Mouse (Mus musculus) hindbrain, embryonic 12.5 days (tissue): ENCODE results near the gene Ttll11. TPM values are rescaled to one million over a fixed set of nuclear protein-coding genes. Genes with fewer than 3 reads are reported as not detected.

Experiments
- ATAC-seq: fragments of 200-750 bp; cut with Nextera tagmentation; 2 replicates; pipeline ENCODE4 v1.8.0; 2017; ENCODE audit warnings: moderate TSS enrichment; ENCODE audit not compliant: low FRiP score
- H3K27ac ChIP-seq: fragments of 300-500 bp; sonication (generic); 2 replicates; pipeline ENCODE4 v1.5.1; 2016; ENCODE audit warnings: mild to moderate bottlenecking
- H3K27me3 ChIP-seq: fragments of 300-500 bp; sonication (generic); 2 replicates; pipeline ENCODE4 v1.6.1; 2016; ENCODE audit warnings: mild to moderate bottlenecking
- H3K36me3 ChIP-seq: fragments of 300-500 bp; sonication (generic); 2 replicates; pipeline ENCODE4 v1.6.1; 2016; ENCODE audit warnings: mild to moderate bottlenecking
- H3K4me1 ChIP-seq: fragments of 300-500 bp; sonication (generic); 2 replicates; pipeline ENCODE4 v1.6.1; 2016
- H3K4me2 ChIP-seq: fragments of 300-500 bp; sonication (generic); replicated peaks from 2 replicates; pipeline ENCODE4 v1.6.1; 2016; ENCODE audit warnings: mild to moderate bottlenecking
- H3K4me3 ChIP-seq: fragments of 300-500 bp; sonication (generic); 2 replicates; pipeline ENCODE4 v1.5.1; 2016; ENCODE audit warnings: mild to moderate bottlenecking
- H3K9ac ChIP-seq: fragments of 300-500 bp; sonication (generic); 2 replicates; pipeline ENCODE4 v1.6.1; 2016; ENCODE audit warnings: mild to moderate bottlenecking, moderate library complexity
- H3K9me3 ChIP-seq: fragments of 300-500 bp; sonication (generic); replicated peaks from 2 replicates; pipeline ENCODE4 v1.6.1; 2016; ENCODE audit warnings: mild to moderate bottlenecking
- WGBS: fragments of 180-500 bp; shearing (Covaris S2); methylation state at CpG from one replicate; pipeline ENCODE4 v1.1.7; 2016; 5-methylcytosine and 5-hydroxymethylcytosine counted together
- polyA plus RNA-seq: library from polyadenylated mRNA; unstranded; fragments of >200 nt; fragmentation: Nextera tagmentation; extraction: Ambion mirVana; gene quantifications from 2 replicates; pipeline ENCODE4 v1.2.1, GENCODE M21; 2016

Gene Ttll11
- polyA plus RNA-seq, 1 experiment from 2014 or later, result 4.6 TPM

DNA sequence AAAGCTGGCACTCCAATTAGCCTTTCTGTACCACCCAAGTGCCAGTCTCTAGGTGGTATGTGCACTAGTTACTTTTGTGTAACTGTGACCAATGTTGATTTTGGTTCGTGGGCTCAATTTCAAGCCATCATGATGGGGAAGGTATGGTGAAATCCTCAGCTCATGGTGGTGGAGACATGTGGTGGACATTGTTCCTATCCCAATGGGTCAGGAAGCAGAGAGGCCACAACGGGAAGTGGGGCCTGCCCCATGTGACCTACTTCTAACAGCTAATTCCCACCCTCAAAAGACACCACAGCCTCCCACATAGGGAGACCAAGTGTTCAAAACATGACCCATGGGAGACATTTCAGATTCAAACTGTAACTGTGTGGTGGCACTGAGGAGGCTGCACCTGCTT, 17.0 kb upstream of the Ttll11 start:
- no peak overlapping the region for H3K4me2 ChIP-seq
- H3K4me3 ChIP-seq, result no peak overlapping the region
- 71% methylated on average over 2 of the region's 2 CpGs for WGBS
- no peaks in the 10 kb centered on the region for H3K4me1 ChIP-seq
- peaks cover 7% of the 10 kb centered on the region; the same call in 1 of the 2 replicates for H3K27me3 ChIP-seq
- no peaks in the 10 kb centered on the region for H3K9me3 ChIP-seq
- no peaks in the 10 kb centered on the region for H3K36me3 ChIP-seq
- ATAC-seq, result no peak
- no peak overlapping the region for H3K9ac ChIP-seq
- no peak overlapping the region for H3K27ac ChIP-seq

DNA sequence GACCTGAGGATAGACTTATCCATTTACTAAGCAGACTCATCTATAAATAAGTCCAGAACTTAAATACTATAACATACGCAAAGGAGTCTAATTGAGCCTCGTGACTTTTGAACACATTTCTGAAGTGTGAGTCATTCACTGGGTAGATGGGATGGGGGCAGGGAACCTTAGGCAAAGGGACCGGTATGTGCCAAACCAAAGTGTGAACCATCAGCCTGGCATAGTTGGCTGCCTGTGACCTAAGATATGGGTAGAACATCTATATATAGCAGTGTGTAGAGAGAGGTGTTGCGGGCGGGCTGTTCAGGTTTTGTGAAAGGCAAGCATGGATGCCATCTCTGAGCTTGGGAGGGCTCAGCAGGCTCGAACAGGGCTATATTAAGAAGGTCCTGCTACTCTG, 14.6 kb upstream of the Ttll11 start:
- 85% methylated on average over 6 of the region's 6 CpGs for WGBS
- H3K4me2 ChIP-seq, result no peak overlapping the region
- H3K27me3 ChIP-seq, result peaks cover 7% of the 10 kb centered on the region; the same call in 1 of the 2 replicates
- H3K4me1 ChIP-seq, result no peaks in the 10 kb centered on the region
- ATAC-seq, result no peak
- H3K9me3 ChIP-seq, result no peaks in the 10 kb centered on the region
- no peaks in the 10 kb centered on the region for H3K36me3 ChIP-seq
- H3K27ac ChIP-seq, result no peak overlapping the region
- H3K4me3 ChIP-seq, result no peak overlapping the region
- H3K9ac ChIP-seq, result no peak overlapping the region

DNA sequence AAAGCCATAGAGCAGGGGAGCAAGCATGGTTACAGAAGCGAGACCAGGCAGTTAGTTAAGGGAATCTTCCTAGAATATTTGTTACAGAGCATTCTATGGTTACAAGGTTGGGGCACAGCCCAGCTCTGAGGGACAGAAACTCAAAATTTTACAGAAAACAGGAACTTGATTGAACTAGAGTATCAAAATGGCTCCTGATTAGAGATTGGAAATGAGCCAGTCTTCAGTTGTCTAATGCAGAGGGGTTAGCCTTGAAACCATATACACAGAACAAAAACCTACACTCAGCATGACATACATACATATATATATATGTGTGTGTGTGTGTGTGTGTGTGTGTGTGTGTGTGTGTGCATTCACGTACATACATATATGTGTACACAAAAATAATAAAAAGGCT, 13.8 kb upstream of the Ttll11 start:
- Histone ChIP-seq H3K4me3 (no peak overlapping the region), H3K9me3 (no peaks in the 10 kb centered on the region), H3K27ac (no peak overlapping the region), H3K4me2 (no peak overlapping the region), H3K27me3 (peaks cover 7% of the 10 kb centered on the region; the same call in 1 of the 2 replicates), H3K9ac (no peak overlapping the region), H3K4me1 (no peaks in the 10 kb centered on the region), H3K36me3 (no peaks in the 10 kb centered on the region)
- WGBS, result 76% methylated on average over 2 of the region's 2 CpGs
- ATAC-seq, result no peak

DNA sequence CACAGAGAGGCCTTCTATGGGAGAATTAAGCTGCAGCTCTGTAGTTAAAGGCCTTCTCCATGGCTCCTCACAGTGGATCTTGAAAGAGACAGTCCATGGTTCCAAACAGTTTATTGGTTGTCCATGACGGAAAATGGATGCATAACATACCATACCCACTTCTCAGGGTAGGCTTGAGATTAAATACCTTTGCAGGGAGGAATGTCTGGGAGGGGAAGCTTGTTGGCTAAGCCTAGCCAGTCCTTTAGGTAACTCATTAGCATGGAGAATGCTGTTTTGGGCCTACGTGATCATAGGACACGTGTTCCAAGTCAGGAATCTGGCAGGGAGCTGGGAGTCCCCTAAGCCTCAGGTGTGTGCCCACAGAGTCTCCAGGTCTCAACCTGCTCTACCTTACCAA, 12.5 kb upstream of the Ttll11 start:
- Histone ChIP-seq H3K36me3 (no peaks in the 10 kb centered on the region), H3K27me3 (0 out of 2 replicates have a peak, but pooled peaks cover 5% of the 10 kb centered on the region), H3K27ac (no peak overlapping the region), H3K9ac (no peak overlapping the region), H3K4me2 (no peak overlapping the region), H3K9me3 (no peaks in the 10 kb centered on the region), H3K4me1 (no peaks in the 10 kb centered on the region), H3K4me3 (no peak overlapping the region)
- no peak for ATAC-seq
- 88% methylated on average over 3 of the region's 3 CpGs for WGBS

DNA sequence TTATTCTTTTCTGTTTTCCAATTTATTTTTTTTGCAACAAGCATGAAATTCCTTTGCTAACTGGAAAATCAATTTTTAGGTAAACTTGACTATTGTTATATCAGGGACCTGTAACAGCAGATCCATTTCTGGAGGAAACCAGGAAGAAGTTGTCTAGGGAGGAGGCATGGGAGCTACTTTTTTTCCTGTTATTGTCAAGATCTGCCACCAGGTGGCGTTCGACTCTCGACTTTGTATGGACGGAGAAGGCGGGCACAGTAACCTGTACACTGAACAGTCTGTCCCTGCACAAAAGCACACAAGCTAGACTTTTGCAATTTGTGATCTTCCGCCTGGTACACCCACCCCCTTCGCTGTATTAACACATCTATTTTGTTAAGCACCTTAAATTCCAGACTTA, 4.2 kb upstream of the Ttll11 start:
- H3K36me3 ChIP-seq, result no peaks in the 10 kb centered on the region
- 0 out of 2 replicates have a peak, but pooled peaks cover under 1% of the 10 kb centered on the region for H3K4me1 ChIP-seq
- no peaks in the 10 kb centered on the region for H3K9me3 ChIP-seq
- peaks cover 11% of the 10 kb centered on the region for H3K27me3 ChIP-seq
- no peak for ATAC-seq
- H3K9ac ChIP-seq, result no peak overlapping the region
- no peak overlapping the region for H3K27ac ChIP-seq
- no peak overlapping the region for H3K4me2 ChIP-seq
- 5% methylated on average over 7 of the region's 7 CpGs for WGBS
- H3K4me3 ChIP-seq, result no peak overlapping the region

DNA sequence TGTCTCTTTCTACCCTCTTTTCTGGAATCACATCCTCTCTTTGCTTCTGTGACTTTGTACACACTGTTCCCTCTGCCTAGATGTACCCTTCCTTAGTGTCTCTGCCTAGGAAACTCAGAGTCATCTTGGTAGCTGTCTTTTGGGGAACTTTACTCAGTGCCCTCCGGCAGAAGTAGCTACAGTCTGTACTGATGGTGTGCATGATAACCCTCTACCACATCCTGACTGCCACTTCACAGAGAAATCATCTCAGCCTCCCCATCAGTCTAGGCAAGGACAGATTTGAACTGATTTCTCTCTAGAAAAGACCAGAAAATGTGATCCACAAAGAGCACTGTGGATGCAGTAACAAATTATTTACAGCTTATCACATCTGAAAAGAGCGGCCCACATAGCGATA, 2.2 kb upstream of the Ttll11 start:
- Histone ChIP-seq H3K27ac (no peak overlapping the region), H3K4me1 (peaks cover 18% of the 10 kb centered on the region), H3K4me3 (no peak overlapping the region), H3K9ac (no peak overlapping the region), H3K4me2 (no peak overlapping the region), H3K36me3 (no peaks in the 10 kb centered on the region), H3K27me3 (peaks cover 11% of the 10 kb centered on the region), H3K9me3 (no peaks in the 10 kb centered on the region)
- 76% methylated on average over 3 of the region's 3 CpGs for WGBS
- no peak for ATAC-seq

DNA sequence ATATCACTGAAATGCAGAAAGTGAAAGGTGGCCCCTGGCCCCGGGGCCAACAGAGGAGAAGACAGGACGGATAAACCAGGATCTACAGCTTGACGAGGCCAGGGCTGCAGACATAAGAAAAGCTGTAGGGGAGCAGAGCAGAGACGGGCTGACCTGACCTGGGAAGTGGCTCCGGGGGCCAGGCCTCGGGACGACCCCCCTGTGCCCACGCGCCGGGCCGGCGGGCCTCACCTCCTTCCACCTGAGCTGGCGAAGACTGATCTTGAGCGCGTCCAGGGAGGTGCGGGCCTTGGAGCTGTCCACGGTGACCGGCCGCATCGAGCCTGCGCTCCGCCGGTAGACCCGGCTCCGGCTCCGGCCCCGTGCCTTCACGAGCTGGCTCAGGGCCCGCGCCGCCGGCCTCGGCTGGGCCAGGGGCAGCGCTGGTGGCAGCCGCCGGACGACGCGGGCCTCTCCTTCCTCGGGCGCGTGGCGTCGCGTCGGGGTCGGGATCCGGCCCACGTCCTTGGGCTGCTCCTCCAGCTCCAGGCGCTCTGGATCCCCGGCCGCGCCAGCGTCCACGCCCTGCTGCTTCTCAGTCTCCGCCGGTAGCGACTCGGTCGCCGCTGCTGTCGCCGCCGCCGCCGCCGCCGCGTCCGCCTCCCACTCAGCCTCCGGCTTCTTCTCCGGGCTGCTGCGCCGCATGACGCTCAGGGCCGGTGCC, 621 bp downstream of the Ttll11 start:
- no peaks in the 10 kb centered on the region for H3K27me3 ChIP-seq
- peaks cover 18% of the 10 kb centered on the region for H3K4me1 ChIP-seq
- 1% methylated on average over 66 of the region's 76 CpGs for WGBS
- no peaks in the 10 kb centered on the region for H3K36me3 ChIP-seq
- H3K4me2 ChIP-seq, result peak overlapping the region; percentile 94
- peak; percentile 76 for ATAC-seq
- H3K9me3 ChIP-seq, result no peaks in the 10 kb centered on the region
- H3K9ac ChIP-seq, result peak overlapping the region; percentile 81
- H3K27ac ChIP-seq, result peak overlapping the region; percentile 87
- peak overlapping the region; percentile 77 for H3K4me3 ChIP-seq

DNA sequence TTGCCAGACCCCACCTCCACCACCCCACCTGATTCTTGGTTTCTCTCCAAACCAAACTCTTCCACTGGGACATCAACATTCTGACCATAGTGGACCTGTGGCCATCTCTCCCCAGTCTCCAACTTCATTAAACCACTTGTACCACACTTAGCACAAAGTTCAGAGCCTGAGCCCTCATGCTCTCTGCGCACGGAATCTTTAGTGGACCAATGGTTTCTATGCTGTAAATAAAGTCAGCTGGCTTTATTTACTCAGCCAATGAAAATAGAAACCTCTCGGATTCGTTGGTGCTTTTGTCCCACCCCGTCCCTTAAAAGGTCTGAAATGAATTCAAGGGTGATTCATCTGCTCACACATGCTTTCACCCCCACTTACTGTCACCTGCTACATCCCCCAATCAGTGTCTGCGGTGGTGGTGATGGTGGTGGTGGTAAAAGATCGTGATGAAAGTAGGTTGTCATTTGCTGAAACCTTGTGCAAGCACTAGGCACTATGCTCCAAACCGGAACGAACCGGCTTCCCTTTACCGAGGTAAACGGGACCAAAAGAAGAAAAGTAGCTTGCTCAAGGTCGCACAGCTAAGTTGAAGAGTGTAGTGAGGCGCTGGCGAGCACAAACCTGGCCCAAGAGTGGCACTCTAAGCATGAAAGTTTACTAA, 1.3 kb downstream of the Ttll11 start:
- Histone ChIP-seq H3K36me3 (no peaks in the 10 kb centered on the region), H3K27ac (no peak overlapping the region), H3K4me1 (peaks cover 18% of the 10 kb centered on the region), H3K4me2 (peak overlapping the region; percentile 94), H3K27me3 (no peaks in the 10 kb centered on the region), H3K9me3 (no peaks in the 10 kb centered on the region), H3K4me3 (peak overlapping the region; percentile 77), H3K9ac (peak overlapping the region; percentile 81)
- 20% methylated on average over 15 of the region's 15 CpGs for WGBS
- 0 out of 2 replicates have a peak, but pooled peaks have one; percentile 3 for ATAC-seq

DNA sequence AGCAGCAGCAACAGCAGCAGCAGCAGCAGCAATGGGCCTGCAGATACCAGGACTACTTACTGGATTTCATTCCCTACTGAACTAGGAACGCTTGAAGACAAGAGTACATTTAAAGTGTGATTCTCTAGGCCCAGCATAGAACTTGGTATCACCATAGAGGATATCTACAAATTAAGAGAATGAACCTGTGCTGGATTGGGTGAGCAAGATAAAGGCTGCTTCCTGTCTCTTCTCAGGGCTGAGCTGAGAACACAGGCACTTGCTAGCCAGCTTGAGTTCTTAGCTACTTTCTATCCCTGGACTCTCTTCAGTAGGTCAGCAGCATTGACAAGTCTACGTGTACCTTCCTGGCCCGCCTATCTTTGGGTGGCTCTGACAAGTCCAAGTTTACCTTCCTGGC, 2.0 kb downstream of the Ttll11 start:
- H3K9me3 ChIP-seq, result no peaks in the 10 kb centered on the region
- peaks cover 18% of the 10 kb centered on the region for H3K4me1 ChIP-seq
- H3K4me2 ChIP-seq, result peak overlapping the region; percentile 94
- H3K36me3 ChIP-seq, result no peaks in the 10 kb centered on the region
- no peak overlapping the region for H3K9ac ChIP-seq
- H3K27me3 ChIP-seq, result no peaks in the 10 kb centered on the region
- ATAC-seq, result no peak
- WGBS, result 96% methylated on average over 3 of the region's 3 CpGs
- H3K4me3 ChIP-seq, result no peak overlapping the region
- H3K27ac ChIP-seq, result no peak overlapping the region

DNA sequence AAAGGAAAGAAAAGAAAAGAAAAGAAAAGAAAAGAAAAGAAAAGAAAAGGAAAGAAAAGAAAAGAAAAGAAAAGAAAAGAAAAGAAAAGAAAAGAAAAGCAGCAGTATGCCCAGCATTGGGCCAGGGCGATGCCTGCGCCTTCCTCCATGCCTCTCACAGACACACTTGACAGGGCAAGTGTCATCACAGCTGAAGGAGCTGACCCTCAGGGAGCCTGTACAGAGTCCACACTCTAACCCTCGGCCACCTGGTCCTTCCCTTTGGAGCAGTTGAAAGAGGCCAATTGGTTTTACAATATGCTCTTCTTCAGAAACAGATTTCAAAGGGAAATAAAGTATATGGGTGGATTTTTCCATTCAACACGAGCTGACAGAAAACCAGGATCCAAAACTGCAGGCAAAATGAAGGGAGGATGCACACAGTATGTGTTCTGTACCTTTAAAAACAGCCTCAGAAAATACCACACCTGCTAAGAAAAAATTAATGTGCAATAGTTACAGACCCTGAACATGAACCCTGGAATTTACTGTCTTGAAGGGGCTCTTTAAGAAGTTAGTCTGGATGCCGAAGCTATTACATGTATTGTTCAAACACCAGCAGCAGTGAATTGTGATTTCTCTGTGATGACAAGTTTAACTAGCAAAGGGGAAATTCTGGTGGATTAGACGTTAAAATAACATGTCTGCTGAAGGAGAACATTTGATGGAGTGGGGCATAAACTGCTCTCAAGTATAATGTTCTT, 7.3 kb downstream of the Ttll11 start:
- Histone ChIP-seq H3K4me2 (no peak overlapping the region), H3K27ac (no peak overlapping the region), H3K4me3 (no peak overlapping the region), H3K9me3 (no peaks in the 10 kb centered on the region), H3K36me3 (no peaks in the 10 kb centered on the region), H3K4me1 (peaks cover 14% of the 10 kb centered on the region), H3K27me3 (no peaks in the 10 kb centered on the region), H3K9ac (no peak overlapping the region)
- no peak for ATAC-seq
- WGBS, result 66% methylated on average over 6 of the region's 6 CpGs

DNA sequence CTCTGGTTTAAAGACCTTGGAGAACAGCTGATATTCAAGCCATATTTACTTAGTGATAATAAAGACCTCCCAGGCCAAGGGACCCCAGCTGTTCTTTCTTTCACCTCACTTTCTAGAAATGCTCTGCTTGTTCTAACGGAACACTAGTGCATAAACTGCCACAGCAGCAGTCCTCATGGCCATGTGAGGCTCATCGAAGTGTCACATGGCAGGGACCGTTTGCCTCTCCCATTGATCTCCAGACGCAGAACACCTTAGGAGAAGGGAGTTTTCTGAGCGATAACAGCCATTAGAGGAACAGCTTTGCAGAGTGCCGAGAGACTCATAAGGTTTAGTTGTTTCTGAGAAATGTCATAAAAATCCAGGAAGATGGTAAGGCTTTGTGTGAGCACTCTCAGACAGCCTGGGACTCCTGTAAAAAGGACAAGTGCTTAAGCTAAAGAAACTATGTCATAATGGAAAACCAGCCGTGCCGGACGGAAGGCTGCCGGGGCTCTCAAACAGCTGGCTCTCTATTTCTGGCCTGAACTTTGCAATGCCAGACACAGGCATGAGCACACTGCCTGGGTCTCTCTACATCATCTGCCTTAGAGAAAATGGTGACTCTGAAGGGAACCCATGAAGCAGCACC, 13.7 kb downstream of the Ttll11 start:
- ATAC-seq, result no peak
- no peaks in the 10 kb centered on the region for H3K9me3 ChIP-seq
- no peak overlapping the region for H3K9ac ChIP-seq
- H3K27me3 ChIP-seq, result no peaks in the 10 kb centered on the region
- no peak overlapping the region for H3K27ac ChIP-seq
- no peak overlapping the region for H3K4me2 ChIP-seq
- H3K4me1 ChIP-seq, result peaks cover 11% of the 10 kb centered on the region
- WGBS, result 81% methylated on average over 10 of the region's 10 CpGs
- no peaks in the 10 kb centered on the region for H3K36me3 ChIP-seq
- H3K4me3 ChIP-seq, result no peak overlapping the region

DNA sequence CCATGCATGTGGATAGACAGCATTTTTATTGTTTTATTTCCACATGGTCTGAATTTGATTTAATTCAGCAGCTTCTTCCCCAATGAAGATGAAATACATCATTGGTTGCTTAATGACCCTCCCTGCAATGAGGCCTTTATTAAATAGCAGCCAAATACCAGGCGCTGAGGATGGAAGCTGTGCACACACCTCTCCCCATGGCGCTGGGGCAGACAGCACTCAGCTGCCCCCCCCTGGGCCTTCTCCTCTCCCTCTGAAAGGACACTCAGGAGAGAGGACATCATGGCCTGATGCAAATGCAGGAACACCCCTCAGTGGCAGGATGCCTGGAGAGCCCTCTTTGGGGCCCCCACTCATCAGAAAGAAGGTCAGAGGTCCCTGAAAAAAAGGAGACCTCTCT, 16.4 kb downstream of the Ttll11 start:
- 76% methylated on average over 2 of the region's 2 CpGs for WGBS

More for the DNA sequence above, 16.4 kb downstream of the Ttll11 start:
- Histone ChIP-seq H3K4me2 (no peak overlapping the region), H3K9me3 (no peaks in the 10 kb centered on the region), H3K4me3 (no peak overlapping the region), H3K36me3 (no peaks in the 10 kb centered on the region), H3K27ac (no peak overlapping the region), H3K27me3 (no peaks in the 10 kb centered on the region), H3K4me1 (peaks cover under 1% of the 10 kb centered on the region; the same call in 1 of the 2 replicates), H3K9ac (no peak overlapping the region)
- ATAC-seq, result 0 out of 2 replicates have a peak, but pooled peaks have one; percentile 34
